Mouse (Mus musculus): ENCODE measurements around the gene Cad.
A peak's percentile ranks its signal among the peaks of the same experiment; 100 is the strongest.

Gene Cad

DNA sequence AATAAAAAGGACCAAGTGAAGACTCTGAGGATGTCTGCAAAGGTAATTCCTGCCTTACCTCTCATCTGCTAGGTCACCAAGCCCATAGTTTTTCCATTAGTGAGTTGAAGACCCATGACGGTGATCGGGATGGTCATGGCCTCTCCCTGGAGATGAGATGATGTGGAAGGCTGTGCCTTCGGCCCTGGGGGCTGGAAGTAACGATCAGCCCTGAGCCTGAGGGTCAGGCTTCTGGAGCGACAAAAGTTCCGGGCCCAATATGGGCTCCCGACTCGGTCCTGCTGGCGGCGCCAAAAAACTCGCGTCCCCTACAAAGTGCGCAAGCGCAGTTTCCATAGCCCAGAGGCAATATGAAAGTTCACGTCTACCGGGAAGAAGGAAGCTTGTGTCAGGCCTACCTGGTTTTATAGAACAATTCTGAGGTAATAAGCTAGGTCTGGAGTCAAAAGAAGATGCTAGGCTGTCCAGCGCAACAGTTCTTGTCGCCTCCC, 53.5 kb downstream of the Cad start, which contains the start of gene Slc30a3:
Gene Slc30a3, minus strand, starts transcription at position 238 of the 491 bp plus-strand sequence.
- no peak for DNase-seq (ENCODE audit: inconsistent age in 2 of 2, low spot score in 1 of 2)

DNA sequence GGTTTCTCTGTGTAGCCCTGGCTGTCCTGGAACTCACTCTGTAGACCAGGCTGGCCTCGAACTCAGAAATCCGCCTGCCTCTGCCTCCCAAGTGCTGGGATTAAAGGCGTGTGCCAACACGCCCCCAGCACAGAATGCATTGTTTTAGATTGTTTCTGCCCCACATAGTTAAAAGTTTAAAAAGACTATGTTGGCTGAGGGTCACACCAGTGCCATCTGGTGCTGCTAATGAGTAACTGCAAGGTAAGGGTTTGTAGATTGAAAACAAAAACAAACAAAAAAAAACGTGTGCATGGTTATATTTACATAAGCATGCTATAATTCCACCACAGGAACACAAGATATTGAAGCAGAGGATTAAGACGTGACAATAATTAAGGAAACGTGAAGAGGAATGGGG, 56.2 kb downstream of the Cad start:
- peak in 1 of 2 experiments; percentile 46 for DNase-seq (ENCODE audit: inconsistent age in 2 of 2, low spot score in 1 of 2)

DNA sequence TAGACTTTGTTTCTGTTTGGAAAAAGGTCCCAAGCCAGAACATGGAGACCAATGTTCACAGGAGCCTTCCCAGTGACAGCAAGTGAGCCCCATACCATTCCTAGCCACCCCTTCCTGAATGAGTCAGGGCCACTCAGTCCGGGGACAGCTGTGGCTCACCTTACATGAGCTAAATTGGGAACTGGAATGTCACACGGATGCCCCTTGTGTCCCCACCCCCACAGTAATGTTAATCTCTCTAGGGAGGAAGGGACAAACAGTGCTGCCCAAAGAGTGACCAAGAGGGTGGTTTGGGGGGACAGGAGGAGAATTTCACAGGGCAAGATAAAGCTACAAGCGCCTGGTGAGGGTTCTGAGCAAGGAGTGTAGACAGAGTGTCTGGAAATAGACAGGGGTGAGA, 61.8 kb downstream of the Cad start, which contains the start of gene Trim54:
Gene Trim54, plus strand, starts transcription at position 359 of the 400 bp plus-strand sequence.
- no peak for DNase-seq (ENCODE audit: inconsistent age in 2 of 2, low spot score in 1 of 2)

DNA sequence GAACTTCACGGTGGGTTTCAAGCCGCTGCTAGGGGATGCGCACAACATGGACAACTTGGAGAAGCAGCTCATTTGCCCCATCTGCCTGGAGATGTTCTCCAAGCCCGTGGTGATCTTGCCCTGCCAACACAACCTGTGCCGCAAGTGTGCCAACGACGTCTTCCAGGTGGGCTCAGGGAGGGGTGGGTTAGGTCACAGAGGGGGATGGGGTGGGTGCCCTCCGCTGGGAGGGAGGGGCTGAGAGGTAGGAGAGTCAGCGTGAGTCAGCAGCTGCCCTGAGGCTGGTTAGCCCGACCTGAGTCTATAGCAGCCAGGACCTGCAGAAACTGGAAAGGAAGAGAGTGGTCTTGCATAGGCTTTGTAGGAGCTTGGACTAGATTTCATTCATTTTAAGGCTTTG, 62.3 kb downstream of the Cad start:
- no peak for DNase-seq (ENCODE audit: inconsistent age in 2 of 2, low spot score in 1 of 2)

DNA sequence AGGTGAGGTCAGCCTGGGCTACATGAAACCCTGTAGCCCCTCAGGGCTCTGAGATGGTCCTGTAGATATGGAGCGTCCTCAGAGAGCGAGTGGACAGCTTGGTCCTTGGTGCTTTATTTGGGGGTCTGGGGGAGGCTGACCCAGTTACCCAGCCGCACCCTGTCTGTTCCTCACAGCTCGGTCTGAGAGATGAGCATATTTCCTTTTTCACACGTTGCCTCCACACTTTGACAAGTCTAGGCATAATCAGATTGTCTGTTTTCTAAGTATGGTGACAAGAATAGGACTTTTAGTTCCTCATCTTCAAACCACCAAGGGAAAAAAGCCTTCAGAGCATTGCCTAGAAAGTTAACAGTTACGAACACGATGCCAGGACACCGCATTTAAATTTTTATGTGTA, 66.5 kb downstream of the Cad start:
- DNase-seq (ENCODE audit: inconsistent age in 2 of 2, low spot score in 1 of 2): no peak

DNA sequence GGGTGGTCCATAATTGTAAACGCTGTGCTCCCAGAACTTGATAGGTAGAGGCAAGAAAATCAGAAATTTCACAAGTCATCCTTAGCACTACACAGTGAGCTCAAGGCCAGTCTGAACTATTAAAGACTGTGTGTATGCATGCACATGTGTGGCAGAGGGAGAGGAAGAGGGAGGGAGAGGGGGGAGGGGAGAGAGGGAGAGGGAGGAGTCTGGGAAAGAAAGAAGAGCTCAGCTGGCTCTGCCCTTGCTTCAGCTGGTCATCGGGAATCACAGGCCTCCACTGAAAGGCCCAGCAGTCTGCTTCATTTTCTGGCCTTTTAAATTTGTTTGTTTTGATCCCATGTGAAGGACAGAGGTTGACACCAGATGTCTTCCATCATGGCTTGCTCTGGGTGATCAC, 68.9 kb downstream of the Cad start:
- no peak for DNase-seq (ENCODE audit: inconsistent age in 2 of 2, low spot score in 1 of 2)

DNA sequence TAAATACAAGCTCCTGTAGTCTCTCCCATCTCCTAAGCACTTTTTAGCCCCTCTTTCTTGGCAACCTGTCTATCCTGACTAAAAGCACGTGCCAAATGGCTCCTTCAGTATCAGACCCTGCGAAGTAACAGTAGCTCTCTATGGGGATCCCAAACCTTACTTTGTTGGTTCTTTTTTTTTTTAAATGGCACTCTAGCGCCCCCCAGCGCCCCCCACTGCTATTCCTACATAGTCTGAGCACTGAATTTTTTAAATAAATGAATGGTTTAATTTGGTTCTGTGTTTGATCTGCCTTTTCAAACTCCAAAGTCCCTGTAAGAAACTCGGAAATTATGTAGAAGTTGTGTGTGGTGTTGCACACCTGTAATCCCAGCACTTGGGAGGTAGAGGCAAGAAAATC, 71.5 kb downstream of the Cad start:
- no peak for DNase-seq (ENCODE audit: inconsistent age in 2 of 2, low spot score in 1 of 2)

Data from adrenal gland, adult (tissue).